Mouse (Mus musculus) hindbrain, embryonic 11.5 days (tissue): ENCODE measurements around the gene Ccdc93. TPM values are rescaled to one million over a fixed set of nuclear protein-coding genes. Genes with fewer than 3 reads are reported as not detected.

Source experiments
- ATAC-seq: fragments of 200-750 bp; cut with Nextera tagmentation; 2 replicates; pipeline ENCODE4 v1.8.0; 2017; ENCODE audit warnings: mild to moderate bottlenecking, moderate TSS enrichment, moderate library complexity; ENCODE audit not compliant: low FRiP score
- DNase-seq: peaks from one replicate; pipeline ENCODE4 v3.0.0-alpha.2; 2015; ENCODE audit warnings: low spot score
- H3K27ac ChIP-seq: fragments of 300-500 bp; sonication (generic); 2 replicates; pipeline ENCODE4 v1.5.1; 2014; ENCODE audit warnings: mild to moderate bottlenecking, low read depth, low read length
- H3K27me3 ChIP-seq: fragments of 300-500 bp; sonication (generic); 2 replicates; pipeline ENCODE4 v1.6.1; 2014; ENCODE audit warnings: mild to moderate bottlenecking, low read length, moderate library complexity, mixed read lengths; ENCODE audit not compliant: control insufficient read depth, insufficient read depth
- H3K36me3 ChIP-seq: fragments of 300-500 bp; sonication (generic); 2 replicates; pipeline ENCODE4 v1.6.1; 2014; ENCODE audit warnings: mild to moderate bottlenecking, low read length, moderate library complexity, mixed read lengths; ENCODE audit not compliant: control insufficient read depth, insufficient read depth
- H3K4me1 ChIP-seq: fragments of 300-500 bp; sonication (generic); replicated peaks from 2 replicates; pipeline ENCODE4 v1.6.1; 2014; ENCODE audit warnings: low read length, mixed read lengths; ENCODE audit not compliant: control insufficient read depth, insufficient read depth
- H3K4me2 ChIP-seq: fragments of 300-500 bp; sonication (generic); replicated peaks from 2 replicates; pipeline ENCODE4 v1.6.1; 2014; ENCODE audit warnings: mild to moderate bottlenecking, low read depth, low read length
- H3K4me3 ChIP-seq: fragments of 300-500 bp; sonication (generic); 2 replicates; pipeline ENCODE4 v1.5.1; 2014; ENCODE audit warnings: low read depth, low read length
- H3K9ac ChIP-seq: fragments of 300-500 bp; sonication (generic); 2 replicates; pipeline ENCODE4 v1.6.1; 2014; ENCODE audit warnings: low read depth, low read length
- H3K9me3 ChIP-seq: fragments of 300-500 bp; sonication (generic); 2 replicates; pipeline ENCODE4 v1.6.1; 2016; ENCODE audit warnings: low read length; ENCODE audit not compliant: control insufficient read depth
- WGBS: fragments of 180-500 bp; shearing (Covaris S2); extraction: QIAGEN DNeasy Blood & Tissue Kit; methylation state at CpG from one replicate; pipeline ENCODE4 v1.1.7; 2014; 5-methylcytosine and 5-hydroxymethylcytosine counted together
- polyA plus RNA-seq: library from polyadenylated mRNA; unstranded; fragments of >200 nt; fragmentation: Nextera tagmentation; extraction: Ambion mirVana; gene quantifications from 2 replicates; pipeline ENCODE4 v1.2.1, GENCODE M21; 2014

Gene Ccdc93
- polyA plus RNA-seq, 1 experiment from 2014 or later, result 11.1 TPM

- ATAC-seq, result no peak
- Histone ChIP-seq H3K9ac (no peak overlapping the region), H3K4me2 (no peak overlapping the region), H3K9me3 (no peaks in the 10 kb centered on the region), H3K27ac (no peak overlapping the region), H3K4me1 (no peaks in the 10 kb centered on the region), H3K27me3 (no peaks in the 10 kb centered on the region), H3K36me3 (no peaks in the 10 kb centered on the region), H3K4me3 (no peak overlapping the region)
- WGBS, result 62% methylated on average over 1 of the region's 1 CpGs
- no peak for DNase-seq
Measured at GRCm38 (mm10) chr1:121518609-121519008, 87.8 kb downstream of the Ccdc93 start.

DNA sequence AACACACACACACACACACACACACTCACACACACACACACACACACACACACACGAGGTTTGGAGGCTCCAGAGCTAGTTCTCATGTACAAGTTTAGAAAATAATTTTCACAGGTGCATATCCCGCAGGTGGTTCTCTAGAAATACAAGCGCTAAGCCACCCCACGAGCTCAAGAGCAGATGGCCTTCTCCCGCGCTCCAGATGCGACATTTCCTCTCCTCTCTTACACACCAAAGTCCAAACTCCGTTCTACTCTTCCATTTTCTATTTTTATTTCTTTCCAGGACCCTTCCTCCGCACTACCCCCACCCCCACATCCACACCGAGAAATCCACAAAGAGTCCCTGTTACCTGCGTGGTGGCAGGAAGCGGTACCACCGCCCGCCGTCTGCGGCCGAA lies 96.2 kb downstream of the Ccdc93 start:
- H3K9me3 ChIP-seq, result no peaks in the 10 kb centered on the region
- peaks cover 21% of the 10 kb centered on the region for H3K27me3 ChIP-seq
- ATAC-seq, result no peak; the same call in 1 of the 2 replicates
- H3K4me3 ChIP-seq, result no peak overlapping the region
- H3K27ac ChIP-seq, result no peak overlapping the region
- H3K4me1 ChIP-seq, result peaks cover 3% of the 10 kb centered on the region; the same call in 1 of the 2 replicates
- no peaks in the 10 kb centered on the region for H3K36me3 ChIP-seq
- 49% methylated on average over 17 of the region's 17 CpGs for WGBS
- no peak overlapping the region for H3K9ac ChIP-seq
- peak overlapping the region; percentile 57; the same call in 1 of the 2 replicates for H3K4me2 ChIP-seq
- DNase-seq, result no peak

DNA sequence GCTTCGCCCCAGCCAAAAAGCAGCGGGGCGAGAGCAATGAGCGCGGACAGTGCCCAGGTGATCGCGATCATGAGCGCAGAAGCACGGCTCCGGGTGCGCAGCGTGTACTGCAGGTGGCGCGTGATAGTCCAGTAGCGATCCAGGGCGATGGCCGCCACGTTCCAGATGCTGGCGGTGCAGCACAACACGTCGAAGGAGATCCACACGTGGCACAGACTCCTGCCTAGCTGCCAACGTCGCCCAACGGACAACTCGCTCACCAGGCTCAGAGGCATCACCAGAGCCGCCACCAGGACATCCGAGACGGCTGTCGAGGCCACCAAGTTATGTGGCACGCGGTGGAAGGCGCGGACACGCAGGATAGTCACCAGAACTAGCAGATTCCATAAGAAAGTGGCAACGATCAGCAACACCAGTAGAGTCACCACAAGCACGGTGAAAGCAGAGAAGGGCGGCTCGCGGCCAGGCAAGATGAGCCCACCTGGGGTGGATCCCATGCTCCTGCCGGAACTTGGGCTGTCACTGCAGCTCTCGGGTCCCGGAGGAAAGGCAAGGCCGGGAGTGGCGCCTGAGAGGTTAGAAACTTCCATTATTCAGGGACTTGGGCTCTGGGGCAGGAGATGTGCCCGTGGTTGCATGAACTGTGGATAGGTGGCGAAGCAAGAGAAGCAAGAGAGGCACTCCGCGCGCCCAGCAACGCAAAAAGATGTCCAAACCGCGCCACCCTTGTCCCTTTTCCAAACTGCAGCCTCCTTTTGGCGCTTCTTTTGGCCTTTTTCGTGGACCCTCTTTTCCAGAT lies 97.0 kb downstream of the Ccdc93 start:
- DNase-seq, result peak; percentile 27
- Histone ChIP-seq H3K4me1 (peaks cover 3% of the 10 kb centered on the region; the same call in 1 of the 2 replicates), H3K27me3 (peaks cover 21% of the 10 kb centered on the region), H3K4me3 (peak overlapping the region; percentile 22), H3K9ac (no peak overlapping the region), H3K4me2 (peak overlapping the region; percentile 57), H3K36me3 (no peaks in the 10 kb centered on the region), H3K27ac (no peak overlapping the region), H3K9me3 (no peaks in the 10 kb centered on the region)
- peak; percentile 48 for ATAC-seq
- WGBS, result 12% methylated on average over 55 of the region's 55 CpGs

DNA sequence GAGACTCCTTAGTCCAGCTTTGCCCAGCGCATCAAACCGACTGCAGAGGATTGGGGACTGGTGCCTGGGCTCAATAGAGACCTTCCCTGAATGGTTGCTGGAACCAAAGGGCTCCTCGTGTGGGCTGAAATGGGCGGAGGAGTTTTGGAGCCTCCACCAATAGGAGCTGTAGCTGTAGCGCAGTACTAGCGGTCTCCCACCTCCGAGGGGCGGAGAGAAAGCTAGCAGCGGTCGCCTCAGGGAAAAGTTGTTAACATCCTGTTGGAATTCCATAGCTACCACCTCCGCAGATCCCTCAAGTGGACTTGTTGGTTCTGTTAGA lies 97.5 kb downstream of the Ccdc93 start, which contains the start of gene Htr5b:
TSS of gene Htr5b (minus strand) at position 67 of the 322 bp plus-strand sequence.
- DNase-seq (peak; percentile 63), ATAC-seq (peak; percentile 89)
- peak within 1 kb of the TSS; percentile 57 for H3K4me2 ChIP-seq
- H3K4me3 ChIP-seq, result peak within 1 kb of the TSS; percentile 22
- 2% methylated on average over 11 of the region's 11 CpGs for WGBS
- H3K9ac ChIP-seq, result no peak within 1 kb of the TSS
- peaks cover 21% of the 10 kb centered on the region for H3K27me3 ChIP-seq
- H3K4me1 ChIP-seq, result peaks cover 3% of the 10 kb centered on the region; the same call in 1 of the 2 replicates
- H3K36me3 ChIP-seq, result no peaks in the 10 kb centered on the region
- no peaks in the 10 kb centered on the region for H3K9me3 ChIP-seq
- no peak within 1 kb of the TSS for H3K27ac ChIP-seq

- H3K27ac ChIP-seq, result no peak overlapping the region
- 87% methylated on average over 6 of the region's 6 CpGs for WGBS
- DNase-seq (no peak), ATAC-seq (no peak)
- peaks cover 21% of the 10 kb centered on the region for H3K27me3 ChIP-seq
- H3K4me2 ChIP-seq, result no peak overlapping the region
- peaks cover 3% of the 10 kb centered on the region; the same call in 1 of the 2 replicates for H3K4me1 ChIP-seq
- H3K4me3 ChIP-seq, result no peak overlapping the region
- H3K36me3 ChIP-seq, result no peaks in the 10 kb centered on the region
- no peak overlapping the region for H3K9ac ChIP-seq
- H3K9me3 ChIP-seq, result no peaks in the 10 kb centered on the region
Measured at GRCm38 (mm10) chr1:121529286-121529685, 98.4 kb downstream of the Ccdc93 start.

DNA sequence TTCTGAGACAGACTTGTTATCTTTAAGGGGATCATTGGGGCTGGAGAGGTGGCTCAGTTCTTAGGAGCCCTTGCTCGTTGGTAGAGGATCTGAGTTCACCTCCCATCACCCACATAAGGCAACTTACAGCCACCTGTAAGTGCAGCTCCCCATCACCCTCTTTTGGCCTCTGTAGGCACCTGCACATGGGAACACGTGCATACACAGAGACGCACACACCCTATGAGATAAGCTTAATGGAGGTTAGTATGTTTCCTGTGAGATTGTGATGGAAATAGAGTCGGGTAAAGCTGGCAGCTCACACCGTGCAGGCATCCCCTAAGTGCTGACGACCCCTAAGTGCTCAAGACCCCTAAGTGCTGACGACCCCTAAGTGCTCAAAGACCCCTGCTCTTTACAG lies 100.6 kb downstream of the Ccdc93 start:
- H3K4me3 ChIP-seq, result no peak overlapping the region
- peaks cover 3% of the 10 kb centered on the region; the same call in 1 of the 2 replicates for H3K4me1 ChIP-seq
- WGBS, result 70% methylated on average over 7 of the region's 7 CpGs
- H3K9ac ChIP-seq, result no peak overlapping the region
- peaks cover 21% of the 10 kb centered on the region for H3K27me3 ChIP-seq
- no peak overlapping the region for H3K27ac ChIP-seq
- H3K4me2 ChIP-seq, result no peak overlapping the region
- H3K36me3 ChIP-seq, result no peaks in the 10 kb centered on the region
- DNase-seq (no peak), ATAC-seq (no peak)
- no peaks in the 10 kb centered on the region for H3K9me3 ChIP-seq

- Histone ChIP-seq H3K9ac (no peak overlapping the region), H3K4me1 (no peaks in the 10 kb centered on the region), H3K9me3 (no peaks in the 10 kb centered on the region), H3K36me3 (no peaks in the 10 kb centered on the region), H3K27ac (no peak overlapping the region), H3K4me3 (no peak overlapping the region), H3K27me3 (no peaks in the 10 kb centered on the region), H3K4me2 (no peak overlapping the region)
- no peak for ATAC-seq
- 84% methylated on average over 8 of the region's 8 CpGs for WGBS
- DNase-seq, result no peak
Measured at GRCm38 (mm10) chr1:121540361-121540760, 109.5 kb downstream of the Ccdc93 start.

DNA sequence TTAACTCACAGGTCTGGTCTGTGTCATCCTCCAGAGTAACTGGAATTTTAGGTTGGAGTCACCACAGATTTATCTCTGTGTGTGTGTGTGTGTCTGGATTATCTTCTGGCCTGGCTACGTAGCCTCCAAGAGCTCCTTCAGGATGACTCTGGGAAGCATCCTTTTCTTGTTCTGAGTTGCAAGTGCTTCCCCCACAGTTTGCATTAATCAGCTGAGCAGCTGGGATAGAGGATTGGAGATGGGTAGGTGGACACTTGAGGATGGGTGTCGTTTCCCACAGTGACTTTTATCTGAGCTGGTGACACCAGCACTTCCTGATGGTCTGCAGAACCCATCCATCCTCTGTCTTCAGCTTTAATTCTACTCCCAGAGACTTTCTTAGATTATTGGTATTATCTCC lies 116.0 kb downstream of the Ccdc93 start:
- Histone ChIP-seq H3K4me2 (no peak overlapping the region), H3K4me3 (no peak overlapping the region), H3K27ac (no peak overlapping the region), H3K27me3 (no peaks in the 10 kb centered on the region), H3K4me1 (no peaks in the 10 kb centered on the region), H3K9me3 (no peaks in the 10 kb centered on the region), H3K9ac (no peak overlapping the region), H3K36me3 (no peaks in the 10 kb centered on the region)
- ATAC-seq (no peak), DNase-seq (no peak)
- WGBS, result 73% methylated on average over 2 of the region's 2 CpGs

- Histone ChIP-seq H3K36me3 (no peaks in the 10 kb centered on the region), H3K4me2 (no peak overlapping the region), H3K4me1 (no peaks in the 10 kb centered on the region), H3K9me3 (no peaks in the 10 kb centered on the region), H3K4me3 (no peak overlapping the region), H3K9ac (no peak overlapping the region), H3K27me3 (no peaks in the 10 kb centered on the region), H3K27ac (no peak overlapping the region)
- ATAC-seq (no peak), DNase-seq (no peak)
- WGBS, result 91% methylated on average over 4 of the region's 4 CpGs
Measured at GRCm38 (mm10) chr1:121548667-121549066, 117.8 kb downstream of the Ccdc93 start.
